Mouse (Mus musculus) heart, postnatal 14 days (tissue): ENCODE measurements around the gene Lhx5. TPM values are rescaled to one million over a fixed set of nuclear protein-coding genes. Genes with fewer than 3 reads are reported as not detected.

ENCODE experiments used
- DNase-seq, 2 experiments: peaks; one replicate each; pipeline ENCODE4 v3.0.0; 2021 to 2022
- intact Hi-C: fragments of 180-260 bp; cut with DNase I; formaldehyde crosslinking; loops from one replicate; pipeline ENCODE4 v1.15.1; 2025
- long read RNA-seq, 2 experiments: library from polyadenylated mRNA; stranded (forward); transcript quantifications; one replicate each; pipeline ENCODE4 v2.0.0; 2021
- total RNA-seq, 2 experiments: library from RNA; stranded (reverse); gene quantifications; 2 replicates each; pipeline ENCODE4 v1.2.3; 2021

Gene Lhx5
- total RNA-seq, result not detected
- long read RNA-seq, experiment 1, result 0 reads
- long read RNA-seq, experiment 2, result 0 reads

DNA sequence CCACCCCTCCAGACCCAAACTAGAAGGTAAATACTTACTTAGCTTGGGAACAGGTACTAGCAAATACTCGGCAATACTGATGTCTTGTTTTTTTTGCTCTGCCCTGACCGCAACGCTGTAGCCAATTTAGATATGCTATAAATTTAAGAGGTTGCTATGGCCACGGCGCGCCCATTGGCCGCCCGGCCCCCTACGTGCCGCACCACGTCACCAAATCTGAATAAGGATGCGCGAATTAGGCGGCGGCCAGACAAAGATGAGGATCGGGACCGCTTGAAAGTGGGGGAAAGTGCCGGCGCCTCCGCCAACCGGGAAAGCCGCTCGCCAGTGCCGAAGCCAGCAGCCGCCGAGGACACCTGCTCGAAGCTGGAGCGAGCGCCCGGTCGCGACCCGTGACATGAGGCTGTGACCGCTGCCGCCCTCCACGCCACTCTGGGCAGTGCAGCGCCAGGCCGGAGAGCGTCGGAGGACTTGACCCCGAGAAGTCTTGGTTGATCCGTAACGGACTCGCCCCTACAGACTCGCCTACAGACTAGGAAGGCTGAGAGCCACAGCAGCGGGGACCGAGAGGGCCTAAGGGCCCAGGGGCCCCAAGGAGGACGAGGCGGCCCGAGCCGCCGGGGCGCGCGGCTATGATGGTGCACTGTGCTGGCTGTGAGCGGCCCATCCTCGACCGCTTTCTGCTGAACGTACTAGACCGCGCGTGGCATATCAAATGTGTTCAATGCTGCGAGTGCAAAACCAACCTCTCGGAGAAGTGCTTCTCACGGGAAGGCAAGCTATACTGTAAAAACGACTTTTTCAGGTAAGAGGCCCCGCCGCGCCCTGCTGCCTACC lies at the start of gene Lhx5:
TSS of gene Lhx5 (plus strand) at position 51 of the 837 bp plus-strand sequence.
- intact Hi-C loops, result no loop called here
- DNase-seq, result no peak

DNA sequence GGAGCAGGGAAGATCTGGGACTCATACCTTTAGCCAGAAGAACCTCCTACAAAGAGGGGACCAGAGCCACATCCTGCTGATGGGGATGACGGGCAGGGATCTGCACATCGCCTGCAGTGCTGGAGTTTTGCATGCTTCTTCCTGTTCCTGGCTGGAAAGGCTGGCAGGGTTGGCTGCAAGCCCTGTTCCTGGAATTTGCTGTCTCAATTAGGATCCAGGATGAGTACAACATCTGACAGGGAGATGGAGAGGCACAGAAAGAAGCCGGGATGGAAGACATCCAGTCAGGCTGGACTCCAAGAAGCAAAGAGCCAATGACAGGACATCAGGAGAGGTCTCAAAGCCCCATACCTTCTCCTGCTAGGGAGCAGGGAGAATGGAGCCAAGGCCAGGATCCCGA lies 45.1 kb upstream of the Lhx5 start:
- intact Hi-C loops, result no loop called here
- DNase-seq, result no peak

DNA sequence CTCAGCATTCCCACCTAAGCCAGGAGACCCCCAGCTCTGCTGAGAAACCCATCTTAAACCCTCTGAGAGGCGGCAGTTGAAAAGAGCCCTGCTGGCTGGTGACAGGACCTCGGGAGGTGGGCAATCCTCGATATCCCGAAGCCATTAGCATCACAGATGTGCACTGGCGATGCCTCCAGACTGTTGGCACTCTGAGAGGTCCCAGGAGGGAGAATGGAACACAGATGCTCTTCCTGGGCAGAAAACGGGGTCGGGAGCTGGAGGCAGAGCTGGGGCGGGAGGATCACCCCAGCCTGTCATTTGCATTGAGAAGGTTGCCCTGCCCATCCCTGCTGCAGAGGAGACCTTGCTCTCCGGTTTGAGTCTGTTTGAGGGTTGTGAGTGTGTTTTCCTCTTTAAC lies 42.7 kb upstream of the Lhx5 start:
- intact Hi-C loops, result no loop called here
- no peak for DNase-seq

DNA sequence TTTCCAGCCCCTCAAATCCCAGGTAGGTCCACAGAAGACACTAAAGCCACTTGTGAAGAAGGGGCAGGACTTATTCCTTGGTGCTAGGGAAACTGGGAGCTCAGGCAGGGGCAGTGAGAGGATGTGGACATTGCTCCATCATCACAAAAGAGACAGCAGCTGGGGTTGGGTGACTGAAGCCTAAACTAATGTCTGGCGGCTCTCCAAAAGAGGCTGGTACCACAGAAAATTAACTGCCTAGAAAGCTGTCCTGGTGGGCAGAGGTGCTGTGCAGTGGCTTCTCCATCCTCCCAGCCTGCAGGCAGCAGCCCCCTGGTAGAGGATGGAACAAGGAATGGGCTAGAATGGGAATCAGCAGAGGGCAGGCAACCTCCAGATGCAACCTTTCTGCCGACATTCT lies 41.5 kb upstream of the Lhx5 start:
- intact Hi-C loops, result no loop called here

DNA sequence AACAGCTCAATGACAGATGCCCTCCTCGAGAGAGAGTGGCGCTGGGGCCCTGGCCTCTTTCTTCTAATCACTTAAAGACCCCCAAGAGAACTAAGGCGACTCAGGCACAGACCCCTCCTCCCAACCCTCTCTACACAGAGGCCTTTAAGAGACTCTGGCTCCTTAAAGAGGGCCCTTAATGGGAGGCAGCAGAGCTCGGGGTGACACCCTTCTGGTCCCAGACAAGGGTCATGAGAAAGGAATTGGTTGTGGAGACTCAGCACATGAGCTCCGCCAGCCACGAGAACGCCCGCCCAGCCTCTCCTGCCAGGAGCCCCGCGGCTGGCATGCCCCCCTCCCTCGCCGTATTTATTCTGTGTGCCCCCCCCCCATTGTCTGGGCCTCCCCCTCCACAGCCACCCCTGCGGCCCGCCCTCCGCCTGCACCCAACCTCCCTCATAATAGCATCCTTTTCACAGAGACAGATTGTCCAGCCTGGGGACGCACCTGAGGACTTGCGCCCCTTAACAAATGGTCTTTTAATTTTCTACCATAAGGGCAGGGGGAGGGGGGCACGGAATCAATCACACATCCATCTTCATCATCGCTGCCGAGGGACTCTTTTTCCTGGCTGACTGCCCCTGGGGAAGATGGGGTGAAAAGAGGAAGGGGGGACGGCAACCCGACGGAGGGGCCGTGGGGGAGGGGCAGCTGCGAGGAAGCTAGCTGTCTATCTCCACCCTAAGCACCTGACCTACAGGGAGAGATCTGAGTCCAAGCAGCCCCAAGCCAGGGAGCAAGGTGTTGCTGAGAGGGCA lies 37.4 kb upstream of the Lhx5 start:
- no peak for DNase-seq
- intact Hi-C loops, result no loop called here

More for the DNA sequence above, 41.5 kb upstream of the Lhx5 start:
- DNase-seq, result no peak

DNA sequence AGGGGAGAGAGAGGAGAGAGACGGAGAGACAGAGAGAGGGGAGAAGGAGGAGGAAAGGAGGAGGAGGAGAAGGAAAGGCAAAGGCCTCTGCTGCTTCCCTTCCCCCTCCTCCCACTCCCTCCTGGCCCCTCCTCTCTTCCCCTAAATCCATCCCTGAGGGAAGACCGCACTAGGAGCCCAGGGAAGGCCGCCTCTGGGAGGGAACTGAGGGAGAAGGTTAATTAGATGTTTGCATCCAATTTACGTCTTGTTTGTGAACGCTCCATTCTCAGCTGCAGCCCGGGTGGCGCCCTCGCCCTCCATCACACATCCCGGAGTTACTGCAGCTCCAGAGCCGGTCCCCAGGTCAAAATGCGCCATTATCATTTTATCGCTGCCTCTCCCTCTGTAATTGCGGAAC lies 33.5 kb upstream of the Lhx5 start:
- intact Hi-C loops, result no loop called here
- DNase-seq, result no peak

DNA sequence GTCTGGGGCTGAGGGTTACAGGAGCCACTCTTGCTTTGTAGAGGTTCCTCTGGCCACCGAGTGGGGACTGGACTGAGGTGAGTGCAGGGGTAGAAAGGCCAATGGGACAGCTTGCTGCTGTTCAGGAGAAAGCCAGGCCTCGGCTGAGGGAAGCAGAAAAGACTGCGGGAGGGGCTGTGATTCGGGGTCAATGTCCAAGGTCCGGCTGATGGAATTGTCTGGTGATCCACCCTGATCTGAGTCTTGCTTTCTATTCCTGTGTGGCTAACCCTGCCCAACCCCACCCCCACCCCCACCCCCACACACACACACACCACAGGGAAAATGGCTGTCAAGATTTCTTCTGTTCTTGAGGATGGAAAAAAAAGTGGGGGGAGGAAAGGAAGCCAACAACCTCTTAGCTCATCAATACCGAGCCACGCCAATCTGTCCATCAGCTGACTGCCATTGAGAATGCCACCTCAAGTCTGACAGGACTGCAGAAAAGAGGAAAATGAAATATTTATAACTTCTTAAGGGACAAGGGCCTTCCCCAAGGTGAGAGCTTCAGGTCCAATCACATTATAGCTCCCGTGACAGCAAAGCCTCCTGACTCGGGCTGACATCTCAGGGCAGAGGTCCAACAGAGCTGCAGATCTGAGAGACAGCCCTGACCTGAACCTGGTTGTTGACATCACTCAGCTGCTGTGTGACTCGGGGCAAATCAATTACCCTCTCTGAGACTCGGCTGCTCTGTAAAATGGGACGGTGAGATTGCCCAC lies 26.5 kb upstream of the Lhx5 start:
- no peak for DNase-seq
- intact Hi-C loops, result no loop called here

DNA sequence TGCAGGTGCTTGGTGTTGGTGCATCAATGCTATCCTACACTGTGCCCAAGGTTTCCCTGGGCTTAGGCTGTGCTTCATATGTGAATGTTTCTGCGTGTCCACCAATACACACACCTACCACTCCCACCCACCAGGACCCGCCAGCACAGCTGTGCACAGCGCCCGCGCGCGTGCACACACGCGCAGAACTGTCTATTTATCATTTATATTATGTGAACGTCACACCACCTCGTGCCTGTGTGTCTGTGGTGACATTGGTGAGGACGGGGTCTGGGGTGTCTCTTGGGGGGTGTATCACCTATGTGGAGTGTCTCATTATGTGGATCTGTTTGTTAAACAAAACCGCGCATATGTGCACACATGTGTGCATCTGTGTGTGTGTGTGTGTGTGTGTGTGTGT lies 22.6 kb upstream of the Lhx5 start:
- intact Hi-C loops, result no loop called here
- DNase-seq, result no peak

DNA sequence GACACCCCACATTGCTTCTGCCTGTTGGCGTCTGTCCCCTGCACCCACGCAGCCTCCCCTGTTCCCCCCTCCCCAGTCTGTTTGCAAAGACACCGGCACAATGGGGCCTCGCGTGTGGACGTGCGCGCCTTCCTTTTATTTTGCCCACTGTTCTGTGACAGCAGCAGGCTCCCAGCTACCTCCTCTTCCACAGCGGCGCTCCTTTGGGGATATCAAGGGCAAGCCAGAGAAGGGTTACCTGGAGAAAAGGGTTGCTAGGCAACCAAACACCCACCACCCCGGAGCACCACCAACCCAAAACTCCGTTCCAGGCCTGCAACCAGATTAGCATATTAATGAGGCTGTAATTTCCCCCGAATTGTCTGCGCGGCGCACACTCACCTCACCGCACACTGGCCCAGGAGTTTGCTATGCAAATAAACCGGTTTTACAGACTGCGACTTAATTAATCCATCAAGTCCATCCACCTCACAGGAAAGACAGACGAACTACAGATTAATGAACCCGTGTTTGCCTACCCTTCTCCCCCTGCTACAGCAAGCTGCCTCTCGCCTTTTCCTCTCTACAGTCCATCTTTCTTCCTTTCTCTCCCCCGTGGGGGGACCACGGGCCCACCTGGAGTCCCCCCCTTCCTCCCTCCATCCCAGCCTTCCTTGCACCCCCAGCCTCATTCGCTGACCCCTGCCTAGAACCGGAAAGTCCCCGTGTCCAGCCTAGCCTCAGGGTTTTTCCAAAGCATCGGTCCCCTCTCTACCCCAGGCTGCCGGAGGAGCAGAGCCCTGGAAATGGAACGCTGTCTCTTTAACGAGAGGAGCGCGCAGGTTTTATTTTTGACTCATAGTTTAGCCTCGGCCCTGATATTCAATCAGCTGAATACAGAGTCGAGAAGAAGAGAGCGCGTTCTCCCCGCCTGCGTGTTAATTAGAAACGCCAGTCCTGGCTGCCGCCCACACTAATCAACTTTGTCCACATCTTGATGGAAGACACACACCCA lies 21.8 kb upstream of the Lhx5 start:
- DNase-seq, result no peak
- intact Hi-C loops, result no loop called here

DNA sequence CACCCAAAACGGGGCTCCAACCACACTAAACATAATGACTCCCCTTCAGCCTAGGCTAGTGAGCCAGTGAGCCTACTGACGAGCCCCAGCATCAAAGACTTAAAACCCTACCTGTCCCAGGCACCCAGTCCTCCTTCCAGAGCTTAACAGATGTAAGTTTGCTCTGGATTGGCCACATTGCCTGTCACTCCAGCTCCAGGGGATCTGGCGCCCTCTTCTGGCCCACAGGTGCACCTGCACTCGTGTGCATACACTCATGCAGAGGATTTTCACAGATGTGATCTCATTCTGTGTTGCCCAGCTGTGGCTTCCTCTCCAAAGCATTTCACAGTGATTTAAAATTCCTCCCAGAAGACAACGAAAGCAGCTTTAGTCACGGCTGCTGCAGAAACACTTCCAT lies 18.1 kb upstream of the Lhx5 start:
- DNase-seq, result no peak
- intact Hi-C loops, result no loop called here

DNA sequence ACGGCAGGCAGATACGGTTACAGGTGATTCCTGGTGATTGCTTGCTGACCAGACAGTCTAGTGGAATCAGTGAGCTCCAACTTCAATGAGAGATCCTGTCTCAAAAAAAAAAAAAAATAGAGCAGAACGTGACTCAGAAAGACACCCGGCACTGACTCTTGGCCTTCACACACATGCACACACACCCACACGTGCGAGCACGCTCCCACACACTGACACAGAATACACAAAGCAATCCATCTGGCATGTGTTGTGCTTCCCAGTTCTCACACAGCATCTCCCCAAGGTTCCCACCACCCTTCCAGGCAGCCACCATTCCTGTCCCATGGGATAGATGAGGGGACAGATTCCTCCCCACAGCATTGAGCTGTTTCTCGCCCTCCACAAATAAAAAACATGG lies 11.4 kb upstream of the Lhx5 start:
- DNase-seq, result no peak
- intact Hi-C loops, result no loop called here

DNA sequence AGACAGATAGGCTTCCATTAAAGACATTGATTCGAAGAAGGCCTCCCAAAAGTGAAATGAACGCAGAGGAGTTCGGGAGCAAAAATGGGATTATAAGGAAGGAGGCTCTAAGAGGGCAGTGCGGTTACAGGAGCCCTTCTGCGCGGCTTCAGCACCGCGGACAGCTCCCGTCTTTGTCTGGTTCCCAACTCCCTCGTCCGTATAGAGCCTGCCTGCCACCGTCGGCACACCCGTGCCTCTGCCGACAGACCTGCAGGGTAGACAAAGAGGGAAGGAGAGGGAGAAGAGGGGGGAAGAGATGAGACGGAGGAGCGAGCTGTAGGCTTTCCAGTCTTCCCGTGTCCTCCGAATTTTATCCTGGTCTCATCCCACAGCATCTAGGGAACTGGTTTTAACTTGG lies 7.5 kb upstream of the Lhx5 start:
- intact Hi-C loops, result no loop called here
- peak; percentile 82 to 86 for DNase-seq

DNA sequence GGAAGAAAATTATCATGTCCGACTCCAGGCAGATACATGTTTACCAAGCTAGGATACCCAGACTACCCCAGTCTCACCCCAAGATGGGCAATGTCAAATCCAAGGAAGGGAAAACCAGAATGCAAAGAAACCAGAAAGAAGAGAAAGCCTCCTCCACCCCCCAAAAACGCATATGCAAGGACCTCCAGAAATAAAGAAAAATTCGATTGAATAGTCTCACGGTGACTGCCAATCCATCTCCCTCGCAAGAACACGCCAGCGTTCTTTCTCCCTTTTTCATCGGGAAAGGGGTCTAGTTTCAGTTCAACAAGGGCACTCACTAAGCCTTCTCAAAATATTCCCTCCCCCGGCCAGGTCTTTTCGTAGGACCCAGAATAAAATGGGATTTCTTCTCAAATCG lies 6.8 kb upstream of the Lhx5 start:
- DNase-seq, result no peak
- intact Hi-C loops, result no loop called here

DNA sequence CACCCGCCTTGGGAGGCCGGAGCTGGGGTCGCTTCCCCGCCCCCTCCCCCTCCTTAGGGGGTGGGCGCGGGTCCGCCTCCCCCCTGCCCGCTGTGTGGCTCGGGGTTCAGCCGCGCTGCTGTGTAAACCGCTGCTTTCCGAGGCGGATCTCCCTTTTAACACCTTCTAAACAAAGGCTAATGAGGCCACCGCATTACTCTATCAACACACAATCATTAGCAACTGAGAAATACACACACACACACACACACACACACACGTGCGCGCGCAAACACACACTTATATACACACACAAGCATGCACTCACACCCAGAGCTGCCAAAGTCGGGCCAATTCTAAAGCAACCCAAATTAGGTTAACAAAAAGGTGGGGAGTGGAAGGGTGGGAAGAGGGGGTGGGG lies 5.8 kb upstream of the Lhx5 start:
- intact Hi-C loops, result no loop called here
- DNase-seq, result no peak

DNA sequence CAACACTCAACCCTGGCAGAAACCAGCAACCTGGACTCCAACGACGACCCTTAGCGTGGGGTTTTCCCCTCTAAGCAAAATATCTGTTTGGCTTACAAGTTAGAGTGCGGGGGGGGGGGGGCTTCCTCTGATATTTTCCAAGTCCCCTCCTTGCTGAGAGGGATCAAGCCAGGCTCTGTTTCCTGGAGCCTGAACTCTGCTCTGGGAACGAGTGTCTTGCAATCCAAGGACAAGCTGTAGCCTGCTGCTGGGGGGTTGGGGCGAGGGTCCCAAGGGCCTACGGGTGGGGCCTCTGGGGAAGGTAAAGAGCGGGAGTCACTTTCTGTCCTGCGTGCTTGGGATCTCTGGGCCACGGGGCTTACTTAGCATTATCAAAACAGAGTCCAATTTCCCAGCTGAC lies 4.9 kb upstream of the Lhx5 start:
- intact Hi-C loops, result no loop called here
- DNase-seq, result no peak

DNA sequence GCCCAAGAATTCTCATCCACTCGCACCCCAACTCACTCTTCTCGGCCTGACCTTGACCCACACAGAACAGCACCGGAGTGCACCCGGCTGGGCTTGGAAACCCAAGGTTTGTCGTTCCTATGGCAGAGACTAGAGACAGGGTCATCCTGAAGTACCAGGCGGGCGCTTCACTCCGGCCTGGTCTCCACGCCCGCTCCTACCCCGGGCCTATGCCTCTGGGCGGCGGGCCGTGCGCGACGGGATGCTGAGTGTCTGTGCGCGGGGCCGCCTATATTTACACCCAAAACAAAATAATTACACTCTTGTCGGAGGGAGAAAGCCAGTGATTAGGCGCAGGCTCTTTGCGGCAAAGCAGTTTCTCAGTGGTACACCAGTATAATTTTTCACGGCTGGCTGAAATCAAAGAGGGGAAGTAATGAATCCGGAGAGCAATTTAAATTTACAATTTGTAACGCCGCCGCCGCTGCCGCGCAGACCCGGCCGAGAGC lies 4.0 kb upstream of the Lhx5 start:
- DNase-seq, result no peak
- intact Hi-C loops, result no loop called here

DNA sequence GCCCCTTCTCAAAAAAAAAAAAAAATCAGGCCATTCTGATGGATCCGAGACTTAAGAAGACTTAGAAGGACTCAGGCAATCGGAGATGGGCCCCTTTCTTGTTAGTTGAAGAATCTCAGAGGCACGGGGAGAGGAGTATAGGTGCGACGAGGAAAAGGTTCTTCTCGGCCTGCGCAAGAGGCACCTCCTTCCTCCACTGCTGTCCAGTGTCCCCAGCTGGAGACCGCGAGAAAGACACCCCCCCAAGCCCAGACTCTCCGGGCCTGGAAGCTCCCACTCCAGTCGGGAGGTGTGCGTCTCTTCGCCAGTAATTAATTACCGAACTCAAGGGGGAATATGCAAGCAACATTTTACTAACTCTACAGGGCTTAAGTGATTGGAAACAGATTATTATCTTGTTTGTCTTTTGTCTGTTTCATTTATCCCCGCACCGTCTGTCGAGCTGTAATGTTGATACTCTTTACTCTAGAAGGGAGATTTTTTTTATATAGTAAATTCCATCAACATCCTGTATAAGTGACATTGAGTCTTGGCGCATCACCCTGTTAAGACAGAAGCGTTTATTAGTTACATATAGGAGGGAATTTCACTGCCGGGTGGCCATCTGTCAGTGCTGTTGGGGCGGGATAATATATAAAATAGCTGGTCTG lies 3.2 kb upstream of the Lhx5 start:
- intact Hi-C loops, result no loop called here

DNA sequence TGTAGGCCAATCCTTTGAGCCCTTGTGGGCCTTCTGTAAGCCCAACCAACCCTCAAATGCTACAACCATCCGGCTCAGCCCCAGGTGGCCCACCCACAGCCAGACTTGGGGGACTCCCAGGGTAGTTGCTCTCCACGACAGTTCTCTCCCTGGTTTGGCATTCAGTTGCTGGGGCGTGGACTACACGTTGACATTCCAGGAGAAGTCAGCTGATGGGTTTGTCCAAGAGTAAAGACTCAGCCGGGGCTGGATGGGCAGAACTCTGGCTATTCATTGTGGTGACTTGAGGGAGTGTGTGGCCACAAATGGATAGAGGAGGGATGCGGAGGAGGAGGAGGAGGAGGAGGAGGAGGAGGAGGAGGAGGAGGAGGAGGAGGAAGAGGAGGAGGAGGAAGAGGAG lies 2.5 kb upstream of the Lhx5 start:
- DNase-seq, result no peak
- intact Hi-C loops, result no loop called here

More for the DNA sequence above, 3.2 kb upstream of the Lhx5 start:
- DNase-seq, result no peak

DNA sequence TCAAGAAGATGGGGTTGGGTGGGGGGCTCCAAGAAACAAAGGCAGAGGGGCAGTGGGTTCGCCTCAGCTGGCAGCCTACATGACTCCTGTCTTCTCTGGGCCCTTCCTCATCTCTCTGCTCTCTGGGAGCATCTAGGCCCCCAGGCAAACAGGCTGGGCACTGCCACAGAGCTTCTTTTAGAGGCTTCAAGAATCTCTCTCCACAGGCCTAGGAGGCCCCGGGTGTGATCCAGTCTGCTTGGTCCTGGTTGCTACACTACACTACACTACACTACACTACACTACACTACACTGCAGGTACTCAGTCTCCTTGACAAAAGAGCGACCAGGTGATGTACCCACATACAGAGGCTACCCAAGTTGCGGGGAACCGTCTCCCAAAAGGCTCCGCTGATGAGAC lies 1.8 kb upstream of the Lhx5 start:
- DNase-seq, result no peak
- intact Hi-C loops, result no loop called here
